Mouse (Mus musculus) kidney, postnatal 0 days (tissue): ENCODE data around the gene Krt39. TPM values are rescaled to one million over a fixed set of nuclear protein-coding genes. Genes with fewer than 3 reads are reported as not detected.

Experiments
- ATAC-seq: fragments of 200-750 bp; cut with Nextera tagmentation; replicated peaks from 2 replicates; pipeline ENCODE4 v1.8.0; 2017; ENCODE audit warnings: low read depth, moderate number of reproducible peaks, moderate TSS enrichment, moderate library complexity; ENCODE audit not compliant: low FRiP score
- DNase-seq: peaks from one replicate; pipeline ENCODE4 v3.0.0-alpha.2; 2016; ENCODE audit warnings: low spot score
- H3K27ac ChIP-seq: fragments of 300-500 bp; sonication (generic); 2 replicates; pipeline ENCODE4 v1.5.1; 2014; ENCODE audit warnings: mild to moderate bottlenecking
- H3K27me3 ChIP-seq: fragments of 300-500 bp; sonication (generic); 2 replicates; pipeline ENCODE4 v1.6.1; 2014; ENCODE audit warnings: low read length, mixed read lengths; ENCODE audit not compliant: insufficient read depth
- H3K36me3 ChIP-seq: fragments of 300-500 bp; sonication (generic); 2 replicates; pipeline ENCODE4 v1.6.1; 2014; ENCODE audit warnings: low read length, mixed read lengths; ENCODE audit not compliant: insufficient read depth
- H3K4me1 ChIP-seq: fragments of 300-500 bp; sonication (generic); replicated peaks from 2 replicates; pipeline ENCODE4 v1.6.1; 2014; ENCODE audit warnings: antibody characterized with exemption, low read length, mixed read lengths; ENCODE audit not compliant: insufficient read depth
- H3K4me2 ChIP-seq: fragments of 300-500 bp; sonication (generic); 2 replicates; pipeline ENCODE4 v1.6.1; 2014; ENCODE audit warnings: mild to moderate bottlenecking, low read length, moderate library complexity, mixed read lengths
- H3K4me3 ChIP-seq: fragments of 300-500 bp; sonication (generic); replicated peaks from 2 replicates; pipeline ENCODE4 v1.5.1; 2014; ENCODE audit warnings: low read depth, low read length
- H3K9ac ChIP-seq: fragments of 300-500 bp; sonication (generic); 2 replicates; pipeline ENCODE4 v1.6.1; 2014; ENCODE audit warnings: low read depth, low read length
- H3K9me3 ChIP-seq: fragments of 300-500 bp; sonication (generic); replicated peaks from 2 replicates; pipeline ENCODE4 v1.6.1; 2016; ENCODE audit warnings: low read length, inconsistent platforms, mixed read lengths
- CTCF ChIP-seq: IDR thresholded peaks from 2 replicates; pipeline ENCODE4 v1.5.1; 2016; ENCODE audit warnings: antibody characterized with exemption, low read depth, mild to moderate bottlenecking, moderate library complexity
- WGBS: fragments of 180-500 bp; shearing (Covaris S2); extraction: QIAGEN DNeasy Blood & Tissue Kit; methylation state at CpG from one replicate; pipeline ENCODE4 v1.1.7; 2014; 5-methylcytosine and 5-hydroxymethylcytosine counted together
- polyA plus RNA-seq: library from polyadenylated mRNA; unstranded; fragments of >200 nt; fragmentation: Nextera tagmentation; extraction: Ambion mirVana; gene quantifications from 2 replicates; pipeline ENCODE4 v1.2.1, GENCODE M21; 2015

Krt39 gene
- polyA plus RNA-seq, 1 experiment from 2014 or later, result 0.45 TPM

DNA sequence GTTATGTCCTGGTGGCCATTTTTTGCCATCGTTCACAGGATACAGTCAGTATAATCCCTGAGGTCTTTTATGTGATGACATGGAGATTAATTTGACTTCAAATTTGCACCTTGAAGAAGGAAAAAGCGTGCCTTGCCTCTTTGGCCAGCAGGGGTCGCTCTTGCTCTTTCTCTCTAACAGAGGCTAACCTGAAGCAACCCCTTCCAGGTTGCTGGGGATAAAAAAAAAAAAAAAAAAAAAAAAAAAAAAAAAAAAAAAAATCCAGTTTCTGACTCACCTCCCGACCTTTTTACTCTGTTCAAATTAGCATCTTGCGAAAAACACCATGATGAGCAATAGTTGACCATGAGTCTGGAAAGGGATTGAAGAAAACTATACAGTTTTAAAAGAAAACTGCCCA lies 56.3 kb downstream of the Krt39 start:
- ATAC-seq (no peak), DNase-seq (peak; percentile 85)
- 6% methylated on average over 5 of the region's 5 CpGs for WGBS
- peak; percentile 86 for TF ChIP-seq CTCF
- H3K4me1 ChIP-seq, result no peaks in the 10 kb centered on the region
- no peaks in the 10 kb centered on the region for H3K27me3 ChIP-seq
- H3K27ac ChIP-seq, result no peak overlapping the region
- no peaks in the 10 kb centered on the region for H3K9me3 ChIP-seq
- H3K9ac ChIP-seq, result no peak overlapping the region
- H3K36me3 ChIP-seq, result no peaks in the 10 kb centered on the region
- H3K4me2 ChIP-seq, result no peak overlapping the region
- H3K4me3 ChIP-seq, result no peak overlapping the region

Other genes starting within 250 kb of the Krt39 start
- not detected in 2 replicates for gene Krt24, start 236.1 kb downstream of the Krt39 start, polyA plus RNA-seq
- 0.08 and 0.09 TPM in 2 replicates for gene Krt25, start 198.4 kb downstream of the Krt39 start, polyA plus RNA-seq
- gene Krt26, start 183.4 kb downstream of the Krt39 start, polyA plus RNA-seq, result not detected in 2 replicates
- not detected in 2 replicates for gene Krt27, start 170.2 kb downstream of the Krt39 start, polyA plus RNA-seq
- gene Krt28, start 146.4 kb downstream of the Krt39 start, polyA plus RNA-seq, result 0.32 TPM in 1 of 2 replicates, not detected in the other
- gene Krt10, start 132.0 kb downstream of the Krt39 start, polyA plus RNA-seq, result 35.5 and 42.6 TPM in 2 replicates
- not detected in 2 replicates for gene Krt12, start 99.1 kb downstream of the Krt39 start, polyA plus RNA-seq
- 3.6 and 5.0 TPM in 2 replicates for gene Krt20, start 83.2 kb downstream of the Krt39 start, polyA plus RNA-seq
- 30.6 and 31.8 TPM in 2 replicates for gene Krt23, start 28.2 kb downstream of the Krt39 start, polyA plus RNA-seq
- not detected in 2 replicates for gene Krt40, start 21.8 kb upstream of the Krt39 start, polyA plus RNA-seq
- not detected in 2 replicates for gene Krtap3-3, start 29.5 kb upstream of the Krt39 start, polyA plus RNA-seq
- gene Krtap3-2, start 35.5 kb upstream of the Krt39 start, polyA plus RNA-seq, result not detected in 2 replicates
- gene Gm11939, start 38.1 kb upstream of the Krt39 start, polyA plus RNA-seq, result not detected in 2 replicates
- not detected in 2 replicates for gene Krtap3-1, start 45.3 kb upstream of the Krt39 start, polyA plus RNA-seq
- not detected in 2 replicates for gene Krtap1-5, start 59.7 kb upstream of the Krt39 start, polyA plus RNA-seq
- not detected in 2 replicates for gene Krtap1-4, start 62.3 kb upstream of the Krt39 start, polyA plus RNA-seq
- not detected in 2 replicates for gene Krtap1-3, start 70.0 kb upstream of the Krt39 start, polyA plus RNA-seq
- not detected in 2 replicates for gene Krtap9-3, start 76.8 kb upstream of the Krt39 start, polyA plus RNA-seq
- not detected in 2 replicates for gene Gm11938, start 82.0 kb upstream of the Krt39 start, polyA plus RNA-seq
- not detected in 2 replicates for gene Gm11937, start 88.9 kb upstream of the Krt39 start, polyA plus RNA-seq
- not detected in 2 replicates for gene Krtap2-4, start 93.5 kb upstream of the Krt39 start, polyA plus RNA-seq
- gene Gm11562, start 99.1 kb upstream of the Krt39 start, polyA plus RNA-seq, result not detected in 2 replicates
- gene Krtap4-1, start 106.9 kb upstream of the Krt39 start, polyA plus RNA-seq, result not detected in 2 replicates
- gene Krtap4-2, start 113.7 kb upstream of the Krt39 start, polyA plus RNA-seq, result not detected in 2 replicates
- not detected in 2 replicates for gene Krtap4-7, start 122.8 kb upstream of the Krt39 start, polyA plus RNA-seq
- gene Gm11555, start 128.9 kb upstream of the Krt39 start, polyA plus RNA-seq, result not detected in 2 replicates
- not detected in 2 replicates for gene Gm11563, start 137.6 kb upstream of the Krt39 start, polyA plus RNA-seq
- gene Krtap4-6, start 144.6 kb upstream of the Krt39 start, polyA plus RNA-seq, result not detected in 2 replicates
- gene Gm14190, start 169.4 kb upstream of the Krt39 start, polyA plus RNA-seq, result not detected in 2 replicates
- not detected in 2 replicates for gene Gm14180, start 213.0 kb upstream of the Krt39 start, polyA plus RNA-seq